Mouse (Mus musculus) ES-E14 (cell line): ENCODE results near the gene Catsper1. TPM values are rescaled to one million over a fixed set of nuclear protein-coding genes. Genes with fewer than 3 reads are reported as not detected.

ENCODE experiments used
- DNase-seq: peaks from one replicate; pipeline ENCODE4 v3.0.0-alpha.2; 2013; ENCODE audit warnings: low read depth, low spot score
- H3K27ac ChIP-seq: 2 replicates; pipeline ENCODE4 v1.5.1; 2012; ENCODE audit warnings: low read depth, mild to moderate bottlenecking, low read length, moderate library complexity, mixed read lengths; ENCODE audit not compliant: poor library complexity, insufficient read depth, severe bottlenecking
- H3K36me3 ChIP-seq: 2 replicates; pipeline ENCODE4 v1.6.1; 2012; ENCODE audit warnings: mild to moderate bottlenecking, low read length, moderate library complexity, mixed read lengths; ENCODE audit not compliant: control insufficient read depth, poor library complexity, insufficient read depth, severe bottlenecking
- H3K4me1 ChIP-seq, 2 experiments: fragments of 150-350 bp in 1 of 2; sonication (generic) in 1 of 2; 2 replicates each; pipeline ENCODE4 v1.6.1; 2012; ENCODE audit warnings: low read length in 2 of 2, mild to moderate bottlenecking in 1 of 2, mixed read lengths in 1 of 2; ENCODE audit not compliant: control insufficient read depth in 2 of 2, insufficient read depth in 2 of 2, poor library complexity in 1 of 2
- H3K4me3 ChIP-seq, 2 experiments: fragments of 150-350 bp in 1 of 2; sonication (generic) in 1 of 2; 2 replicates each; pipeline ENCODE4 v1.5.1; 2012; ENCODE audit warnings: low read length in 2 of 2, low read depth in 1 of 2, mild to moderate bottlenecking in 1 of 2, mixed read lengths in 1 of 2; ENCODE audit not compliant: insufficient read depth in 1 of 2, poor library complexity in 1 of 2, severe bottlenecking in 1 of 2
- H3K9ac ChIP-seq: 2 replicates; pipeline ENCODE4 v1.6.1; 2012; ENCODE audit warnings: low read depth, mild to moderate bottlenecking, low read length, mixed read lengths; ENCODE audit not compliant: poor library complexity, insufficient read depth, severe bottlenecking
- H3K9me3 ChIP-seq: fragments of 150-350 bp; sonication (generic); 2 replicates; pipeline ENCODE4 v1.6.1; 2012; ENCODE audit warnings: low read depth, mild to moderate bottlenecking, low read length; ENCODE audit not compliant: control insufficient read depth, insufficient read depth
- CHD2 ChIP-seq: IDR thresholded peaks from 2 replicates; pipeline ENCODE4 v1.6.1; 2014; ENCODE audit warnings: mild to moderate bottlenecking, low read depth, low read length, inconsistent platforms
- HCFC1 ChIP-seq: IDR thresholded peaks from 2 replicates; pipeline ENCODE4 v1.6.1; 2012; ENCODE audit warnings: low read length, inconsistent platforms, borderline replicate concordance; ENCODE audit not compliant: insufficient read depth
- MAFK ChIP-seq: IDR thresholded peaks from 2 replicates; pipeline ENCODE4 v1.6.1; 2014; ENCODE audit warnings: mild to moderate bottlenecking, low read depth, low read length, inconsistent platforms; ENCODE audit not compliant: insufficient read depth
- ZC3H11A ChIP-seq: IDR thresholded peaks from 2 replicates; pipeline ENCODE4 v1.6.1; 2012; ENCODE audit warnings: low read depth, mild to moderate bottlenecking, inconsistent platforms, low read length, borderline replicate concordance
- ZNF384 ChIP-seq: IDR thresholded peaks from 2 replicates; pipeline ENCODE4 v1.6.1; 2012; ENCODE audit warnings: low read depth, low read length, inconsistent platforms
- in situ Hi-C, 2 experiments: fragments of 600-800 bp; cut with MboI; formaldehyde crosslinking; loops; one replicate each; pipeline ENCODE4 v1.15.1; 2025; ENCODE audit warnings: low sequenced_read_pairs in 2 of 2, inconsistent platforms in 1 of 2; ENCODE audit not compliant: unreplicated experiment in 2 of 2
- total RNA-seq: library from RNA; depleted of rRNA; stranded (reverse); fragments of 300-350 nt; gene quantifications from 2 replicates; pipeline ENCODE4 v1.2.3, GENCODE M21; 2012

Catsper1 gene
- total RNA-seq, 1 experiment: not detected

GRCm38 (mm10) chr19:5297903-5298800 lies 37.4 kb upstream of the Catsper1 start, which contains the start of gene Gal3st3:
Gene Gal3st3 (plus strand): TSS chr19:5298331.
- Histone ChIP-seq H3K9ac (peak within 1 kb of the TSS; percentile 78), H3K9me3 (no peaks in the 10 kb centered on the region), H3K36me3 (peaks cover 2% of the 10 kb centered on the region; the same call in 1 of the 2 replicates), H3K27ac (no peak within 1 kb of the TSS), H3K4me3 (peak within 1 kb of the TSS; percentile 71 to 74), H3K4me1 (peaks cover 1 to 14% of the 10 kb centered on the region in 2 experiments; a peak in 3 of 4 replicates)
- TF ChIP-seq ZC3H11A (no peak), HCFC1 (no peak), MAFK (no peak), CHD2 (no peak), ZNF384 (no peak)
- no peak for DNase-seq
- in situ Hi-C loops: no loop called here

- TF ChIP-seq CHD2: no peak
- Histone ChIP-seq H3K4me1 (peaks cover 1 to 14% of the 10 kb centered on the region in 2 experiments; a peak in 3 of 4 replicates), H3K4me3 (no peak overlapping the region), H3K9me3 (no peaks in the 10 kb centered on the region), H3K36me3 (no peaks in the 10 kb centered on the region; the same call in 1 of the 2 replicates), H3K27ac (peak overlapping the region; percentile 34; the same call in 1 of the 2 replicates), H3K9ac (no peak overlapping the region)
- in situ Hi-C loops: no loop called here
- peak; percentile 69 for DNase-seq
Measured at GRCm38 (mm10) chr19:5300588-5300987, 35.0 kb upstream of the Catsper1 start.

- TF ChIP-seq ZC3H11A: no peak
- TF ChIP-seq CHD2: no peak
- TF ChIP-seq HCFC1: no peak
- TF ChIP-seq ZNF384: no peak
- no peak for TF ChIP-seq MAFK
- DNase-seq: peak; percentile 65
- no peak overlapping the region for H3K4me3 ChIP-seq
- H3K9ac ChIP-seq: peak overlapping the region; percentile 21; the same call in 1 of the 2 replicates
- H3K27ac ChIP-seq: no peak overlapping the region
- no peaks in the 10 kb centered on the region; the same call in 1 of the 2 replicates for H3K36me3 ChIP-seq
- H3K9me3 ChIP-seq: no peaks in the 10 kb centered on the region
- peaks cover 1 to 13% of the 10 kb centered on the region in 2 experiments; a peak in 3 of 4 replicates for H3K4me1 ChIP-seq
- in situ Hi-C loops: no loop called here
Measured at GRCm38 (mm10) chr19:5302455-5302854, 33.1 kb upstream of the Catsper1 start.

- no peaks in the 10 kb centered on the region for H3K9me3 ChIP-seq
- in situ Hi-C loops: no loop called here
- TF ChIP-seq MAFK: no peak
- no peak for TF ChIP-seq ZC3H11A
- TF ChIP-seq HCFC1: no peak
- no peak for TF ChIP-seq CHD2
- TF ChIP-seq ZNF384: no peak
- peak overlapping the region; percentile 31 to 34; a peak in 2 of 4 replicates for H3K4me3 ChIP-seq
- H3K36me3 ChIP-seq: no peaks in the 10 kb centered on the region; the same call in 1 of the 2 replicates
- H3K9ac ChIP-seq: peak overlapping the region; percentile 20; the same call in 1 of the 2 replicates
- peak; percentile 44 for DNase-seq
- peaks cover 0 to 6% of the 10 kb centered on the region in 2 experiments; a peak in 1 of 4 replicates for H3K4me1 ChIP-seq
- no peak overlapping the region for H3K27ac ChIP-seq
Measured at GRCm38 (mm10) chr19:5306279-5306678, 29.3 kb upstream of the Catsper1 start.
